ENCODE assay signal across 9 mouse cellular contexts in the genomic region with DNA sequence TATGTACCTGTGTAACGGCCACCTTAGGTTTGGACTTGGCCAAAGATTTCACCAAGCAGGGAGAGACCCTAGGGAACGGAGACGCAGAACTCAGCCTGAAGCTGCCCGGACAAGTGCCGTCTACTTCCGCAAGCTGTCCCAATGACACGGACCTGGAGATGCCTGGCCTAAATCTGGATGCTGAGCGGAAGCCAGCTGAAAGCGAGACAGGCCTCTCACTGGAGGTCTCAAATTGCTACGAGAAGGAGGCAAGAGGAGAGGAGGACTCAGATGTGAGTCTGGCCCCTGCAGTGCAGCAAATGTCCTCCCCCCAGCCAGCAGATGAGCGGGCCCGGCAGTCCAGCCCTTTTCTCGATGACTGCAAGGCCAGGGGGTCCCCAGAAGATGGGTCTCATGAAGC. TPM values are rescaled to one million over a fixed set of nuclear protein-coding genes. Genes with fewer than 3 reads are reported as not detected.
DNase-seq lines count a peak whose midpoint lies in the region; ATAC-seq lines count a peak whose summit lies in the region.
"Had no signal": no experiment of that assay in that cellular context is flagged by ENCODE, and none has a peak within 500 bp of the region (broad histone marks: within the 10 kb centered on the region; RNA-seq: fewer than 3 reads in every experiment).

No protein-coding gene starts in this region.

- peaks cover 38% of the 10 kb centered on the region for H3K4me1 ChIP-seq in hindbrain, embryonic 12.5 days
- peaks cover 6% of the 10 kb centered on the region; the same call in 1 of the 2 replicates for H3K4me1 ChIP-seq in hindbrain, embryonic 11.5 days (replicated peaks; ENCODE audit: control insufficient read depth, insufficient read depth, low read length)
- H3K4me1 ChIP-seq in forebrain, embryonic 16.5 days (replicated peaks; ENCODE audit: control insufficient read depth, insufficient read depth, low read length) = peaks cover 59% of the 10 kb centered on the region
- peaks cover 54% of the 10 kb centered on the region for H3K4me1 ChIP-seq in midbrain, embryonic 13.5 days (replicated peaks)

- 83% methylated on average over 13 of the region's 13 CpGs for WGBS in hindbrain, embryonic 12.5 days
- 70% methylated on average over 13 of the region's 13 CpGs for WGBS in hindbrain, embryonic 11.5 days
- 71% methylated on average over 13 of the region's 13 CpGs for WGBS in forebrain, embryonic 16.5 days
- WGBS in midbrain, embryonic 13.5 days = 86% methylated on average over 13 of the region's 13 CpGs

- H3K27ac ChIP-seq in hindbrain, embryonic 12.5 days = peak overlapping the region; percentile 85; the same call in 1 of the 2 replicates
- no peak overlapping the region for H3K27ac ChIP-seq in hindbrain, embryonic 11.5 days (ENCODE audit: low read depth, low read length)
- H3K27ac ChIP-seq in forebrain, embryonic 16.5 days (ENCODE audit: low read length) = peak overlapping the region; percentile 91
- H3K27ac ChIP-seq in midbrain, embryonic 13.5 days = peak overlapping the region; percentile 95

- H3K9me3 ChIP-seq in hindbrain, embryonic 12.5 days (replicated peaks) = no peaks in the 10 kb centered on the region
- H3K9me3 ChIP-seq in hindbrain, embryonic 11.5 days (ENCODE audit: control insufficient read depth, low read length) = no peaks in the 10 kb centered on the region
- no peaks in the 10 kb centered on the region for H3K9me3 ChIP-seq in forebrain, embryonic 16.5 days (ENCODE audit: control insufficient read depth, low read length)
- no peaks in the 10 kb centered on the region for H3K9me3 ChIP-seq in midbrain, embryonic 13.5 days

- ATAC-seq in hindbrain, embryonic 12.5 days (ENCODE audit: low FRiP score) = no peak
- no peak for ATAC-seq in hindbrain, embryonic 11.5 days (ENCODE audit: low FRiP score)
- ATAC-seq in forebrain, embryonic 16.5 days = no peak
- no peak for ATAC-seq in midbrain, embryonic 13.5 days

- no peaks in the 10 kb centered on the region for H3K36me3 ChIP-seq in hindbrain, embryonic 12.5 days
- H3K36me3 ChIP-seq in hindbrain, embryonic 11.5 days (ENCODE audit: control insufficient read depth, insufficient read depth, low read length) = no peaks in the 10 kb centered on the region
- H3K36me3 ChIP-seq in forebrain, embryonic 16.5 days (ENCODE audit: control insufficient read depth, insufficient read depth) = no peaks in the 10 kb centered on the region
- H3K36me3 ChIP-seq in midbrain, embryonic 13.5 days = no peaks in the 10 kb centered on the region

- H3K4me2 ChIP-seq in hindbrain, embryonic 12.5 days (replicated peaks) = no peak overlapping the region
- H3K4me2 ChIP-seq in hindbrain, embryonic 11.5 days (replicated peaks; ENCODE audit: low read depth, low read length) = no peak overlapping the region
- no peak overlapping the region for H3K4me2 ChIP-seq in forebrain, embryonic 16.5 days (ENCODE audit: low read length)
- no peak overlapping the region for H3K4me2 ChIP-seq in midbrain, embryonic 13.5 days (replicated peaks)

- DNase-seq in hindbrain, embryonic 11.5 days (ENCODE audit: low spot score) = no peak
- peak; percentile 39 to 45 for DNase-seq in cerebellum, postnatal 25 days
- DNase-seq in layer of hippocampus, postnatal 10 days (ENCODE audit: low spot score in 2 of 2) = no peak
- DNase-seq in frontal cortex, postnatal 36 days (ENCODE audit: low spot score in 2 of 2) = no peak
- DNase-seq in spleen, postnatal 4 days (ENCODE audit: low spot score in 2 of 2) = no peak
- DNase-seq: adrenal gland, postnatal 10 days had no signal

- H3K27me3 ChIP-seq in hindbrain, embryonic 12.5 days = no peaks in the 10 kb centered on the region
- no peaks in the 10 kb centered on the region for H3K27me3 ChIP-seq in hindbrain, embryonic 11.5 days (ENCODE audit: control insufficient read depth, insufficient read depth, low read length)
- H3K27me3 ChIP-seq in forebrain, embryonic 16.5 days (replicated peaks; ENCODE audit: control insufficient read depth, insufficient read depth, low read length) = no peaks in the 10 kb centered on the region
- H3K27me3 ChIP-seq in midbrain, embryonic 13.5 days = no peaks in the 10 kb centered on the region

- H3K9ac ChIP-seq in hindbrain, embryonic 12.5 days = no peak overlapping the region
- no peak overlapping the region for H3K9ac ChIP-seq in hindbrain, embryonic 11.5 days (ENCODE audit: low read depth, low read length)
- no peak overlapping the region for H3K9ac ChIP-seq in forebrain, embryonic 16.5 days (replicated peaks; ENCODE audit: low read depth, low read length)
- H3K9ac ChIP-seq in midbrain, embryonic 13.5 days (replicated peaks) = no peak overlapping the region

- H3K4me3 ChIP-seq in hindbrain, embryonic 12.5 days = no peak overlapping the region
- H3K4me3 ChIP-seq in hindbrain, embryonic 11.5 days (ENCODE audit: low read depth, low read length) = no peak overlapping the region
- no peak overlapping the region for H3K4me3 ChIP-seq in forebrain, embryonic 16.5 days (replicated peaks; ENCODE audit: low read length)
- H3K4me3 ChIP-seq in midbrain, embryonic 13.5 days (replicated peaks) = no peak overlapping the region

RNA-seq across cellular contexts. Expression of a gene that starts 40.7 kb away (rescaled TPM):
- polyA plus RNA-seq in hindbrain, embryonic 12.5 days (2016; fragmentation: Nextera tagmentation; extraction: Ambion mirVana) = 103 and 113 TPM in 2 replicates
- 66.9 and 82.4 TPM in 2 replicates for polyA plus RNA-seq in hindbrain, embryonic 11.5 days (2014; fragmentation: Nextera tagmentation; extraction: Ambion mirVana)
- polyA plus RNA-seq in forebrain, embryonic 16.5 days (2015; fragmentation: Nextera tagmentation; extraction: Ambion mirVana) = 76.7 and 90.8 TPM in 2 replicates
- polyA plus RNA-seq in midbrain, embryonic 13.5 days (2015; fragmentation: Nextera tagmentation; extraction: Ambion mirVana) = 84.7 and 85.6 TPM in 2 replicates
- total RNA-seq in layer of hippocampus, postnatal 10 days (2021) = 100 to 1,000 TPM; 110 to 118 TPM

Comparison
In these comparisons a context has a peak if more than half of its experiments do, and no peak if none do; other contexts are left out.
1. DNase-seq: peak in cerebellum, postnatal 25 days (2 of 2); none in hindbrain, embryonic 11.5 days (single experiment), layer of hippocampus, postnatal 10 days (0 of 2), frontal cortex, postnatal 36 days (0 of 2) and spleen, postnatal 4 days (0 of 2).